Comparison of ENCODE assay signal across 8 mouse cellular contexts in genomic region chr12:29627956-29628750, GRCm38 (mm10).
DNase-seq lines count a peak whose midpoint lies in the region; ATAC-seq lines count a peak whose summit lies in the region.

No protein-coding gene starts in this region.

- no peaks in the 10 kb centered on the region for H3K36me3 ChIP-seq in kidney, embryonic 15.5 days
- H3K36me3 ChIP-seq in embryonic facial prominence, embryonic 14.5 days (ENCODE audit: control insufficient read depth, insufficient read depth, low read length): no peaks in the 10 kb centered on the region
- H3K36me3 ChIP-seq in neural tube, embryonic 11.5 days (ENCODE audit: control insufficient read depth, insufficient read depth, low read length): no peaks in the 10 kb centered on the region

- 0 out of 2 replicates have a peak, but pooled peaks cover 5% of the 10 kb centered on the region for H3K4me1 ChIP-seq in kidney, embryonic 15.5 days
- no peaks in the 10 kb centered on the region for H3K4me1 ChIP-seq in embryonic facial prominence, embryonic 14.5 days (ENCODE audit: control insufficient read depth, insufficient read depth, low read length)
- H3K4me1 ChIP-seq in neural tube, embryonic 11.5 days (ENCODE audit: control insufficient read depth, insufficient read depth, low read length): no peaks in the 10 kb centered on the region

- DNase-seq in kidney, postnatal 25 days: no peak
- DNase-seq in ZHBTc4 (ENCODE audit: low read depth, low spot score): peak; percentile 53
- DNase-seq in embryonic facial prominence, embryonic 14.5 days (ENCODE audit: low spot score): peak; percentile 21
- DNase-seq in neural tube, embryonic 11.5 days (ENCODE audit: low spot score): peak; percentile 39
- no peak for DNase-seq in layer of hippocampus, adult 9-10 months (ENCODE audit: low spot score)
- DNase-seq in B cell, adult 2 months: no peak
- no peak for DNase-seq in thymus, postnatal 4 days

- H3K9ac ChIP-seq in kidney, embryonic 15.5 days: no peak overlapping the region
- no peak overlapping the region for H3K9ac ChIP-seq in embryonic facial prominence, embryonic 14.5 days (ENCODE audit: low read depth, low read length)
- no peak overlapping the region for H3K9ac ChIP-seq in neural tube, embryonic 11.5 days (ENCODE audit: low read length)

- 43% methylated on average over 15 of the region's 15 CpGs for WGBS in kidney, embryonic 15.5 days
- WGBS in embryonic facial prominence, embryonic 14.5 days: 64% methylated on average over 15 of the region's 15 CpGs
- 71% methylated on average over 15 of the region's 15 CpGs for WGBS in neural tube, embryonic 11.5 days

- H3K27me3 ChIP-seq in kidney, embryonic 15.5 days: no peaks in the 10 kb centered on the region
- H3K27me3 ChIP-seq in embryonic facial prominence, embryonic 14.5 days (replicated peaks; ENCODE audit: control insufficient read depth, insufficient read depth, low read length): no peaks in the 10 kb centered on the region
- no peaks in the 10 kb centered on the region for H3K27me3 ChIP-seq in neural tube, embryonic 11.5 days (ENCODE audit: control insufficient read depth, insufficient read depth, low read length)

- no peaks in the 10 kb centered on the region for H3K9me3 ChIP-seq in kidney, embryonic 15.5 days (replicated peaks)
- no peaks in the 10 kb centered on the region for H3K9me3 ChIP-seq in embryonic facial prominence, embryonic 14.5 days (ENCODE audit: control insufficient read depth, low read length)
- no peaks in the 10 kb centered on the region for H3K9me3 ChIP-seq in neural tube, embryonic 11.5 days (ENCODE audit: control insufficient read depth, low read length)

- no peak overlapping the region for H3K4me2 ChIP-seq in kidney, embryonic 15.5 days
- H3K4me2 ChIP-seq in embryonic facial prominence, embryonic 14.5 days (ENCODE audit: low read depth, low read length): no peak overlapping the region
- H3K4me2 ChIP-seq in neural tube, embryonic 11.5 days (ENCODE audit: low read depth): no peak overlapping the region

- H3K27ac ChIP-seq in kidney, embryonic 15.5 days: no peak overlapping the region
- no peak overlapping the region for H3K27ac ChIP-seq in embryonic facial prominence, embryonic 14.5 days (replicated peaks; ENCODE audit: low read depth, low read length)
- H3K27ac ChIP-seq in neural tube, embryonic 11.5 days (ENCODE audit: low read depth, low read length): no peak overlapping the region

- ATAC-seq in kidney, embryonic 15.5 days (replicated peaks; ENCODE audit: low FRiP score): peak; percentile 62; the same call in 1 of the 2 replicates
- ATAC-seq in embryonic facial prominence, embryonic 14.5 days (ENCODE audit: low read depth): no peak
- ATAC-seq in neural tube, embryonic 11.5 days (ENCODE audit: insufficient read depth, low FRiP score, low TSS enrichment): no peak

- no peak overlapping the region for H3K4me3 ChIP-seq in kidney, embryonic 15.5 days (replicated peaks)
- no peak overlapping the region for H3K4me3 ChIP-seq in embryonic facial prominence, embryonic 14.5 days (ENCODE audit: low read depth, low read length)
- H3K4me3 ChIP-seq in neural tube, embryonic 11.5 days (ENCODE audit: low read depth, low read length): no peak overlapping the region

Comparison
In these comparisons a context has a peak if more than half of its experiments do, and no peak if none do; other contexts are left out.
1. DNase-seq: peak in ZHBTc4 (single experiment), embryonic facial prominence, embryonic 14.5 days (single experiment) and neural tube, embryonic 11.5 days (single experiment); none in kidney, postnatal 25 days (0 of 2), layer of hippocampus, adult 9-10 months (single experiment), B cell, adult 2 months (0 of 2) and thymus, postnatal 4 days (single experiment).